Mouse (Mus musculus): ENCODE measurements at regions not wholly inside any gene's neighbourhood (a gene's known extent, or its start where the extent isn't known, plus 50 kb on each side); places are given as distances from the start of the nearest gene placed in this dataset.
A peak's percentile ranks its signal among the peaks of the same experiment; 100 is the strongest.

- Histone ChIP-seq H3K4me1 (ENCODE audit: control insufficient read depth, insufficient read depth, low read length) (no peaks in the 10 kb centered on the region), H3K4me3 (ENCODE audit: insufficient read depth, low read depth, low read length) (no peak overlapping the region), H3K27ac (ENCODE audit: insufficient read depth, low read depth, low read length) (no peak overlapping the region)
- WGBS, result 87% methylated on average over 3 of the region's 3 CpGs
- no peak for TF ChIP-seq CTCF (IDR thresholded peaks at IDR 0.05; ENCODE audit: insufficient read depth, low read depth, low read length)
- TF ChIP-seq POLR2A (IDR thresholded peaks at IDR 0.05; ENCODE audit: insufficient read depth, low read depth, low read length), result no peak
These were observed 218.3 kb upstream of the Tmem72 start for GRCm38 (mm10) chr6:116935024-116935423.

DNA sequence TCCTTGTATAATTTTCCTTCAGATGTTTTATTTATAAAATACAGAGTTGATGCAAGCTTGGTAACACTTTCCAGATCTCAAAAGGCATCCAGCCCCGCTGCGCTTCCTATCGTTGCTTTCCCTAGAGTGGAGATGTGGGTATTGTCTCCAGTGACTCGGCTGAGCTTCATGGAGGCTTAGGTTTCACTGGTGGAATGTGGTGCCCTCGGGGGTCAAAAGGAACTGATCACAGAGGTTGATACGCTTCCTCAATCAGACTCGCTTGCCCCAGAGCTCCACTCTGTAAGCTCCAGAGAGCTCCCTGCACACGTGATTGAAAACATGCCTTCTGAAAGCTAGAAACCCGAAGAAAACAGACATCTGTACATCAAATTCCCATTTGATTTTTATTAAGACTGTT lies 224.9 kb upstream of the Tmem72 start:
- no peak overlapping the region for H3K27ac ChIP-seq (ENCODE audit: insufficient read depth, low read depth, low read length)
- TF ChIP-seq POLR2A (IDR thresholded peaks at IDR 0.05; ENCODE audit: insufficient read depth, low read depth, low read length), result no peak
- H3K4me3 ChIP-seq (ENCODE audit: insufficient read depth, low read depth, low read length), result no peak overlapping the region
- peaks cover 10% of the 10 kb centered on the region for H3K4me1 ChIP-seq (ENCODE audit: control insufficient read depth, insufficient read depth, low read length)
- WGBS, result 83% methylated on average over 9 of the region's 9 CpGs

- 92% methylated on average over 8 of the region's 8 CpGs for WGBS
- Histone ChIP-seq H3K27ac (ENCODE audit: insufficient read depth, low read depth, low read length) (no peak overlapping the region), H3K4me3 (ENCODE audit: insufficient read depth, low read depth, low read length) (no peak overlapping the region), H3K4me1 (ENCODE audit: control insufficient read depth, insufficient read depth, low read length) (peaks cover 14% of the 10 kb centered on the region)
- no peak for TF ChIP-seq CTCF (IDR thresholded peaks at IDR 0.05; ENCODE audit: insufficient read depth, low read depth, low read length)
- TF ChIP-seq POLR2A (IDR thresholded peaks at IDR 0.05; ENCODE audit: insufficient read depth, low read depth, low read length), result no peak
These were observed 225.6 kb upstream of the Cxcl12 start for GRCm38 (mm10) chr6:116942696-116943095.

DNA sequence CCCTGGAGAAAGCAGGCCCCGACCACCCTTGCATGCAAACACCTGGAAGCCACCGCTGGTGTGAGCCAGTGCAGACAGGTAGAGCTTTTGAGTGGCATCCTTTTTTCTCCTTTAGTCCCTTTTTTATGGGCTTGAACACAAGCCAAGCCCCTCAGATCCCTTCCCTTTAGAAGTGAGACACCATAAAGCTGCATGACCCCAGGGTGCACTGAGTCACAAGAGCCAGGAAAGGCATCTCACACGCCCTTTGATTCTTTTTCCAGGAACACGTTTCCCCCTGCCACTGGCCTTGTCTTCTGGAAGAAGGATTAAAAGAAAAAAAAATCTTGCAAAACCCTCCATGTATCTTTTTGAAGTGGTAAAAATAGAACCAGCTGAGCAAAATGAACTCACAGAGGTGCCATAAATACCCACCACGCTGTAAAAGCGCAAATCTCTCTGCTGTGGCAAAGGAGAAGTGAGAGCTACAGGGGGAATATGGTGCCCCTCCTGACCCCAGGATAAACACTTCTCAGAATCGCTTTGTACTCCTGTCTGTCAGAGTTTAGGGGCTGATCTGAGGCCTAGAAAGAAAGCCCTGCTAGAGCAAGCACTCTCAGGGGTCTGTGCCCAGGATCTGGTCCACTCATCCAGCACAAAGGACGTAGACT lies 222.1 kb upstream of the Cxcl12 start:
- Histone ChIP-seq H3K4me3 (ENCODE audit: insufficient read depth, low read depth, low read length) (no peak overlapping the region), H3K27ac (ENCODE audit: insufficient read depth, low read depth, low read length) (0 out of 2 replicates have a peak overlapping the region, but pooled peaks have one; percentile 31), H3K4me1 (ENCODE audit: control insufficient read depth, insufficient read depth, low read length) (peaks cover 14% of the 10 kb centered on the region)
- 38% methylated on average over 8 of the region's 8 CpGs for WGBS
- TF ChIP-seq CTCF (IDR thresholded peaks at IDR 0.05; ENCODE audit: insufficient read depth, low read depth, low read length), result no peak
- no peak for TF ChIP-seq POLR2A (IDR thresholded peaks at IDR 0.05; ENCODE audit: insufficient read depth, low read depth, low read length)

GRCm38 (mm10) chr6:116959611-116960010 lies 208.7 kb upstream of the Cxcl12 start:
- peak overlapping the region; percentile 25; the same call in 1 of the 2 replicates for H3K27ac ChIP-seq (ENCODE audit: insufficient read depth, low read depth, low read length)
- TF ChIP-seq POLR2A (IDR thresholded peaks at IDR 0.05; ENCODE audit: insufficient read depth, low read depth, low read length) (no peak), CTCF (IDR thresholded peaks at IDR 0.05; ENCODE audit: insufficient read depth, low read depth, low read length) (no peak)
- no peak overlapping the region for H3K4me3 ChIP-seq (ENCODE audit: insufficient read depth, low read depth, low read length)
- peaks cover 7% of the 10 kb centered on the region; the same call in 1 of the 2 replicates for H3K4me1 ChIP-seq (ENCODE audit: control insufficient read depth, insufficient read depth, low read length)
- whole genome bisulfite sequencing, result 75% methylated on average over 13 of the region's 13 CpGs

DNA sequence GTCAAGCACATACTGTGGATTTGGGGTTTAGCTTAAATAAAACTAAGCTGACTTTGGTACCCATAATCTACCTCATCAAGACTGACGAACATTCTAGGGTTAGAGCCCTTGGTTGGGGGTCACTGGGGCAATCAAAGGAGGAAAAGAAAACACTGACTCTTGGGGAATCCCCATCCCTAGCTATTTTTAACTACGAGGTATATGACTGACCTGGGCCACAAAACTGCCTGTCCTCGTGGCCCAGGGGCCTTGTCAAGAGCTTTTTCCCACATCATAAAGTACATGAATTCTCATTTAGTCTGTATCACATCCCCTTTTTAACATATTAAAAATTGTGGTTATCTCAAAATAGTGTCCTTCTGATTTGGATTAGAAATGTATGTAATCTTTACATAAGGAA lies 207.7 kb upstream of the Cxcl12 start:
- no peak overlapping the region for H3K27ac ChIP-seq (ENCODE audit: insufficient read depth, low read depth, low read length)
- no peak for TF ChIP-seq POLR2A (IDR thresholded peaks at IDR 0.05; ENCODE audit: insufficient read depth, low read depth, low read length)
- TF ChIP-seq CTCF (IDR thresholded peaks at IDR 0.05; ENCODE audit: insufficient read depth, low read depth, low read length), result no peak
- 90% methylated on average over 3 of the region's 3 CpGs for WGBS

GRCm38 (mm10) chr6:116966436-116966835 lies 201.9 kb upstream of the Cxcl12 start:
- no peak overlapping the region for H3K4me3 ChIP-seq (ENCODE audit: insufficient read depth, low read depth, low read length)
- WGBS, result 30% methylated on average over 3 of the region's 3 CpGs

More for the DNA sequence above, 207.7 kb upstream of the Cxcl12 start:
- peaks cover 7% of the 10 kb centered on the region; the same call in 1 of the 2 replicates for H3K4me1 ChIP-seq (ENCODE audit: control insufficient read depth, insufficient read depth, low read length)
- H3K4me3 ChIP-seq (ENCODE audit: insufficient read depth, low read depth, low read length), result no peak overlapping the region

DNA sequence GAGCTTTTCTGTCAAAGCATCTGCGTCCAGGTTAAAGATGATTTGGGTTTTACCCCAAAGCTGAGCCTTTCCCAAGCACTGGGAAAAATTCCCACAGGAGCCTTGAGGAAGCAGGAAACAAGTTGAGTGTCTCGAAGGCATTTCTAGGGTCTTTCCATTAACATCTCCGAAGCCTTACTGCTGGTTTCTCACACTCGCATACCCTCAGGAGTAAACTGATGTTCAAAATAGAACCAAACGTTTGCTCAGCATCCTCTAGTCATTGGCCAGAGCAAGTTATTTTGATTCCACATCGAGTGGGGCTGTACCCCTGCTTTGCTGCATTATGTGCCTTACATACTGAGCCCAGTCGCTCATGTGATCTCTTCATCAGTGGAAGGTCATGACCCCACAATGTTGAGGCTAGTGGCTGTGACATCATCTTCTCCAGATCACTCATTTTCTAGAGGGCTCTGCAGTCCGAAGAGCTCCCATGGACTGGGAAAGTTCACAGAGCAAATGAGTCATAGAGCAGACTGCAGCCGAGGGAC lies 198.9 kb upstream of the Cxcl12 start:
- Histone ChIP-seq H3K4me3 (ENCODE audit: insufficient read depth, low read depth, low read length) (no peak overlapping the region), H3K27ac (ENCODE audit: insufficient read depth, low read depth, low read length) (no peak overlapping the region), H3K4me1 (ENCODE audit: control insufficient read depth, insufficient read depth, low read length) (no peaks in the 10 kb centered on the region)
- WGBS, result 71% methylated on average over 9 of the region's 9 CpGs
- TF ChIP-seq POLR2A (IDR thresholded peaks at IDR 0.05; ENCODE audit: insufficient read depth, low read depth, low read length) (no peak), CTCF (IDR thresholded peaks at IDR 0.05; ENCODE audit: insufficient read depth, low read depth, low read length) (no peak)

More at GRCm38 (mm10) chr6:116966436-116966835, 201.9 kb upstream of the Cxcl12 start:
- no peak overlapping the region for H3K27ac ChIP-seq (ENCODE audit: insufficient read depth, low read depth, low read length)
- TF ChIP-seq CTCF (IDR thresholded peaks at IDR 0.05; ENCODE audit: insufficient read depth, low read depth, low read length) (no peak), POLR2A (IDR thresholded peaks at IDR 0.05; ENCODE audit: insufficient read depth, low read depth, low read length) (no peak)
- no peaks in the 10 kb centered on the region for H3K4me1 ChIP-seq (ENCODE audit: control insufficient read depth, insufficient read depth, low read length)

DNA sequence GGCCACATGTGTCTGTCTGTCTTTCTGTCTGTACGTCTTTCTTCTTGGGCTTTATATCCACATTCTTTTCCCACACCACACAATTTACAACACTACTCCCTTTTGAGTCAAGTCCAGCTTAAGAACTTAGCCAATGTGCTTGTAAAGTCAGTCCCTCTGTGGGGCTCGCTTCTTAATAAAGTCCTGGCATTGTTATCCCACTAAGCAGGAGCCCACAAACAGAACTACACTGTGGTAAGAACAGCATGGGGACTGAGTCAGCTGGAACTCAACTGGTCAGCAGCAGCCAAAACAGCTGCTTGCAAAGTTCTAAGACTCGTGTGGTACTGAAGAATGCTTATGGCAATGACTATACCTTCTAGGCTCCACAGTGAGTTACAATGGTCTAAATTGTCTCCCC lies 193.5 kb upstream of the Cxcl12 start:
- H3K4me1 ChIP-seq (ENCODE audit: control insufficient read depth, insufficient read depth, low read length), result no peaks in the 10 kb centered on the region
- no peak overlapping the region for H3K4me3 ChIP-seq (ENCODE audit: insufficient read depth, low read depth, low read length)
- WGBS, result 73% methylated on average over 3 of the region's 3 CpGs
- TF ChIP-seq POLR2A (IDR thresholded peaks at IDR 0.05; ENCODE audit: insufficient read depth, low read depth, low read length), result no peak
- no peak for TF ChIP-seq CTCF (IDR thresholded peaks at IDR 0.05; ENCODE audit: insufficient read depth, low read depth, low read length)
- no peak overlapping the region for H3K27ac ChIP-seq (ENCODE audit: insufficient read depth, low read depth, low read length)

Measured in olfactory bulb, adult 2 months (tissue).